Mouse (Mus musculus): ENCODE data around the gene Wdtc1.

DNA sequence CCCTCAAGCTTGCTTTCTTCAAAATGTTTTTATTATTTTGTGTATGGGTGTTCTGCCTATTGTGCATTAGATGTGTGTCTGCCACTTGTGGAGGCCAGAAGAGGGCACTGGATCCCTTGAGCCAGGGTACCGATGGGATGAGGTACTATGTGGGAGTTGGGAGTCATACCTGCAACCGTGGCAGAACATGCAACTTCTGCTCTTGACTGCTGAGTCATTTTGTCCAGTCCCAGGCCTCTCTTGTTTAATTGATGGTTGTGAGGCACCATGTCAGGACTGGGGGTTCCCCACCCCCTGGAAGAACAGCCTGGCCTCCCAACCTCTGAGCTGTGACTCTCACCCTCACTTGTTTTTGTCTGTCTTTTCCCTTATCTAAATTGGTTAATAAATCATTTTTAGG, 88.7 kb downstream of the Wdtc1 start:
- TF ChIP-seq POLR2A (IDR thresholded peaks at IDR 0.05; ENCODE audit: low read depth, low read length): no peak
- no peak for TF ChIP-seq CTCF (IDR thresholded peaks at IDR 0.05; ENCODE audit: extremely low read depth, insufficient read depth, insufficient read length, insufficient replicate concordance)

Measured in spleen, adult 2 months (tissue).